Mouse (Mus musculus): ENCODE data around the gene 1700001O22Rik.

GRCm38 (mm10) chr2:30799456-30799855 is 4.0 kb downstream of the 1700001O22Rik start:
- TF ChIP-seq POLR2A (IDR thresholded peaks at IDR 0.05; ENCODE audit: insufficient read depth, low read depth, low read length) (no peak), EP300 (IDR thresholded peaks at IDR 0.05; ENCODE audit: insufficient read depth, low read depth, low read length) (no peak), CTCF (IDR thresholded peaks at IDR 0.05) (no peak)
